ENCODE assay signal across 8 mouse cellular contexts in the genomic region with DNA sequence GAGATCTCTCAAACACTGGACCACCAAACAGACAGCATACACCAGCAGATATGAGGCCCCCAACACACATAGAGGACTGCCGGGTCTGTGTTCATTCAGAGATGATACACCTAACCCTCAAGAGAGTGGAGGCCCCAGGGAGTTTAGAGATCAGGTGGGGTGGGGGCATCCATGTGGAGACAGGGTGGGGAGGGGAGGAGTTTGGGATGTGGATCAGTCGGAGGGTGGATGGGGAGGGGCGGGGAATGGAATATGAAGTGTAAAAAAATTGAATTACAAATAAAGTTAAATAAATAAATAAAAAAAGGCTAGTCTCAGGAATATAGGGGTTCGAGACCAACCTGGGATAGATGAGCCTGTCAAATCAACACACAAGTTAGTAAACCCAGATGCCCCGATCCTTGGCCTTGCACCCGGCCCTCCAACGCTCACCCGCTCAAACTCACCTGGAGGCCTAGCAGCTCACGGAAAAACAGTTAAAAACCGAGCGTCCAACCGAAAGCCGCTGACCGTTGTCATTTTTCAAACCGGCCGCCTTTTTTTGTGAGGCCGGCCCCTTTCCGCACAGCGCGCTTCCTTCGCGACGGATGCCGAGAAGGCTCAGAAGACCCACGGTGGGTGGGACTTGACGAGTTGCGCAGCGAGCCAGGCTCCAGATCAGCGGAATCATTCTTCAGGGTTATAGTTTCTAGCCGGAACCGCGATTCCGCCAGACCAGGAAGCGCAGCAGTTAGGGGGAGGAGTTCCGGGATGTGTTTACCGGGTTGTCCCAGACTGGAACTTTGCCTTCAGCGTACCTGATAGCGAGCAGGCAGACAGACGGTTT. TPM values are rescaled to one million over a fixed set of nuclear protein-coding genes. Genes with fewer than 3 reads are reported as not detected.
A peak's percentile ranks its signal among the peaks of the same experiment; 100 is the strongest.
DNase-seq lines count a peak whose midpoint lies in the region; ATAC-seq lines count a peak whose summit lies in the region.

A gene (minus strand): TSS at position 589 of the 826 bp plus-strand sequence.

- H3K36me3 ChIP-seq in hindbrain, embryonic 14.5 days (replicated peaks; ENCODE audit: control insufficient read depth, insufficient read depth): no peaks in the 10 kb centered on the region

- peak within 1 kb of the TSS; percentile 90 for H3K4me2 ChIP-seq in hindbrain, embryonic 14.5 days (replicated peaks)

- H3K9me3 ChIP-seq in hindbrain, embryonic 14.5 days (ENCODE audit: control insufficient read depth, low read length): no peaks in the 10 kb centered on the region

- peak within 1 kb of the TSS; percentile 84 for H3K27ac ChIP-seq in hindbrain, embryonic 14.5 days

- H3K9ac ChIP-seq in hindbrain, embryonic 14.5 days: peak within 1 kb of the TSS; percentile 72

- H3K4me3 ChIP-seq in hindbrain, embryonic 14.5 days (replicated peaks; ENCODE audit: low read length): peak within 1 kb of the TSS; percentile 48

- ATAC-seq in hindbrain, embryonic 14.5 days (ENCODE audit: low FRiP score): peak; percentile 98

- DNase-seq in R1 (ENCODE audit: low read depth, low spot score): peak; percentile 97
- DNase-seq in cerebellum, postnatal 25 days: peak; percentile 99
- DNase-seq in frontal cortex, postnatal 25 days (ENCODE audit: low spot score in 2 of 2): peak; percentile 96 to 99
- peak; percentile 100 for DNase-seq in hindbrain, embryonic 14.5 days (ENCODE audit: low spot score)
- peak; percentile 98 to 99 for DNase-seq in layer of hippocampus, postnatal 36 days
- DNase-seq in lung, postnatal 36 days: peak; percentile 98
- peak; percentile 100 for DNase-seq in retina, postnatal 1 day
- peak; percentile 95 to 96 for DNase-seq in urinary bladder, adult 18-20 months (ENCODE audit: low spot score in 2 of 2)

- WGBS in hindbrain, embryonic 14.5 days: under 1% methylated on average over 39 of the region's 39 CpGs

- no peaks in the 10 kb centered on the region for H3K27me3 ChIP-seq in hindbrain, embryonic 14.5 days (ENCODE audit: control insufficient read depth, insufficient read depth, low read length)

- H3K4me1 ChIP-seq in hindbrain, embryonic 14.5 days (replicated peaks; ENCODE audit: control insufficient read depth, insufficient read depth, low read length): no peaks in the 10 kb centered on the region

RNA-seq across cellular contexts. Expression of the gene that starts here (rescaled TPM):
- 11.3 and 14.1 TPM in 2 replicates for polyA plus RNA-seq in hindbrain, embryonic 14.5 days (2014; fragmentation: Nextera tagmentation; extraction: Ambion mirVana)
- 1 to 10 TPM; 4.0 to 4.6 TPM for total RNA-seq in layer of hippocampus, postnatal 36 days (2021)

Comparison
In these comparisons a context has a peak if more than half of its experiments do, and no peak if none do; other contexts are left out.
1. Peak in every context shown above with its lines: DNase-seq, ATAC-seq, H3K4me3 ChIP-seq and H3K27ac ChIP-seq.